Mouse (Mus musculus) testis, adult 2 months (tissue): ENCODE measurements around the gene Tgfbr1.

Experiments used
- CTCF ChIP-seq: fragments of 200-500 bp; IDR thresholded peaks from 2 replicates; pipeline ENCODE4 v1.5.1; 2012; ENCODE audit warnings: low read depth, mild to moderate bottlenecking, inconsistent platforms, low read length, moderate library complexity; ENCODE audit not compliant: control insufficient read depth, insufficient read depth, insufficient replicate concordance
- POLR2A ChIP-seq: fragments of 200-500 bp; IDR thresholded peaks from 2 replicates; pipeline ENCODE4 v1.6.1; 2012; ENCODE audit warnings: low read depth, mild to moderate bottlenecking, inconsistent platforms, low read length, moderate library complexity; ENCODE audit not compliant: control insufficient read depth

- TF ChIP-seq CTCF (no peak), POLR2A (no peak)
Observed at GRCm38 (mm10) chr4:47311929-47312328, 41.1 kb upstream of the Tgfbr1 start.
